Mouse (Mus musculus) lung, postnatal 14 days (tissue): ENCODE measurements around the gene 5730455P16Rik.
"Not testable (repeated sequence)": the region's sequence is repeated elsewhere in the genome, so short reads cannot be mapped to it uniquely, and the experiment has no call there.

ENCODE experiments used
- DNase-seq: peaks from one replicate; pipeline ENCODE4 v3.0.0; 2021

The 5730455P16Rik gene

GRCm38 (mm10) chr11:80377712-80378451 lies at the start of gene 5730455P16Rik:
TSS of gene 5730455P16Rik (minus strand) at chr11:80378034.
- DNase-seq: peak; percentile 83

- DNase-seq: not testable (repeated sequence)
These were observed 48.4 kb upstream of the 5730455P16Rik start for GRCm38 (mm10) chr11:80426029-80426813.

- no peak for DNase-seq
These were observed 47.5 kb upstream of the 5730455P16Rik start for GRCm38 (mm10) chr11:80425247-80425778.

GRCm38 (mm10) chr11:80424691-80425090 lies 46.9 kb upstream of the 5730455P16Rik start:
- no peak for DNase-seq

- DNase-seq: no peak
These were observed 43.7 kb upstream of the 5730455P16Rik start for GRCm38 (mm10) chr11:80421421-80422047.

- no peak for DNase-seq
These were observed 42.6 kb upstream of the 5730455P16Rik start for GRCm38 (mm10) chr11:80420202-80420984.

GRCm38 (mm10) chr11:80419743-80420142 lies 41.9 kb upstream of the 5730455P16Rik start:
- no peak for DNase-seq

- DNase-seq: no peak
These were observed 39.3 kb upstream of the 5730455P16Rik start for GRCm38 (mm10) chr11:80417085-80417484.

GRCm38 (mm10) chr11:80410377-80410776 lies 32.5 kb upstream of the 5730455P16Rik start:
- DNase-seq: no peak

- DNase-seq: not testable (repeated sequence)
These were observed 30.0 kb upstream of the 5730455P16Rik start for GRCm38 (mm10) chr11:80407878-80408277.

GRCm38 (mm10) chr11:80396617-80397016 lies 18.8 kb upstream of the 5730455P16Rik start:
- DNase-seq: no peak

- DNase-seq: no peak
These were observed 18.1 kb upstream of the 5730455P16Rik start for GRCm38 (mm10) chr11:80395930-80396329.

- DNase-seq: no peak
These were observed 13.7 kb upstream of the 5730455P16Rik start for GRCm38 (mm10) chr11:80391407-80392120.

GRCm38 (mm10) chr11:80389885-80390284 lies 12.1 kb upstream of the 5730455P16Rik start:
- DNase-seq: no peak

GRCm38 (mm10) chr11:80386790-80387189 lies 9.0 kb upstream of the 5730455P16Rik start:
- no peak for DNase-seq

- no peak for DNase-seq
These were observed 7.2 kb upstream of the 5730455P16Rik start for GRCm38 (mm10) chr11:80385055-80385454.

- no peak for DNase-seq
These were observed 6.6 kb upstream of the 5730455P16Rik start for GRCm38 (mm10) chr11:80384461-80384860.

- DNase-seq: peak; percentile 35
These were observed 5.8 kb upstream of the 5730455P16Rik start for GRCm38 (mm10) chr11:80383626-80384046.

GRCm38 (mm10) chr11:80383019-80383625 lies 5.3 kb upstream of the 5730455P16Rik start, which contains the start of gene Zfp207:
TSS of gene Zfp207 (plus strand) at chr11:80383279.
- DNase-seq: peak; percentile 98

- DNase-seq: no peak
These were observed 4.8 kb upstream of the 5730455P16Rik start for GRCm38 (mm10) chr11:80382626-80383018.

GRCm38 (mm10) chr11:80379184-80379583 lies 1.4 kb upstream of the 5730455P16Rik start:
- not testable (repeated sequence) for DNase-seq
